Mouse (Mus musculus): ENCODE measurements around the gene Ndufa10.

Ndufa10 gene

GRCm38 (mm10) chr1:92431420-92431819 is 42.2 kb downstream of the Ndufa10 start:
- no peak for DNase-seq (ENCODE audit: low spot score)

- no peak for DNase-seq (ENCODE audit: low spot score)
These were observed 42.7 kb downstream of the Ndufa10 start for GRCm38 (mm10) chr1:92430991-92431390.

GRCm38 (mm10) chr1:92424714-92425113 is 48.9 kb downstream of the Ndufa10 start:
- no peak for DNase-seq (ENCODE audit: low spot score)

- DNase-seq (ENCODE audit: low spot score): no peak
These were observed 68.5 kb downstream of the Ndufa10 start for GRCm38 (mm10) chr1:92405131-92405530.

GRCm38 (mm10) chr1:92400556-92400955 is 73.1 kb downstream of the Ndufa10 start:
- no peak for DNase-seq (ENCODE audit: low spot score)

GRCm38 (mm10) chr1:92398601-92399000 is 75.1 kb downstream of the Ndufa10 start:
- no peak for DNase-seq (ENCODE audit: low spot score)

GRCm38 (mm10) chr1:92397511-92398051 is 76.1 kb downstream of the Ndufa10 start:
- no peak for DNase-seq (ENCODE audit: low spot score)

- no peak for DNase-seq (ENCODE audit: low spot score)
These were observed 79.4 kb downstream of the Ndufa10 start for GRCm38 (mm10) chr1:92394279-92394678.

- no peak for DNase-seq (ENCODE audit: low spot score)
These were observed 80.5 kb downstream of the Ndufa10 start for GRCm38 (mm10) chr1:92393166-92393565.

Measured in left cerebral cortex, adult 11 months (tissue).